Mouse (Mus musculus) erythroid progenitor cell, adult 5-6 weeks (primary cell): ENCODE measurements around the gene Fkbp3. TPM values are rescaled to one million over a fixed set of nuclear protein-coding genes. Genes with fewer than 3 reads are reported as not detected.
"Not testable (repeated sequence)": the region's sequence is repeated elsewhere in the genome, so short reads cannot be mapped to it uniquely, and the experiment has no call there.

Source experiments
- ATAC-seq: replicated peaks from 2 replicates; pipeline ENCODE4 v1.8.0; 2016; ENCODE audit warnings: moderate number of reproducible peaks, mild to moderate bottlenecking, moderate TSS enrichment, inconsistent platforms; ENCODE audit not compliant: poor library complexity, low FRiP score, severe bottlenecking
- total RNA-seq, 2 experiments: library from RNA; stranded (forward) in 1 of 2; stranded (reverse) in 1 of 2; fragments of 150-400 nt in 1 of 2; fragments of 186-747, 209-891 nt in 1 of 2; gene quantifications; 2 replicates each; pipeline versions ENCODE4 v1.2.3 to v1.2.4; 2015 to 2017; ENCODE audit warnings: low replicate concordance in 2 of 2

Gene Fkbp3
- total RNA-seq (2015; ENCODE audit: low replicate concordance) (50.1 and 115 TPM in 2 replicates), total RNA-seq (2017; ENCODE audit: low replicate concordance) (12.6 and 53.1 TPM in 2 replicates)

- peak; percentile 91 for ATAC-seq
Measured at GRCm38 (mm10) chr12:65073611-65074178, at the start of gene Fkbp3. TSS of gene Fkbp3 (minus strand) at chr12:65074007.

GRCm38 (mm10) chr12:65119451-65119850 lies 45.6 kb upstream of the Fkbp3 start:
- no peak for ATAC-seq

GRCm38 (mm10) chr12:65118968-65119367 lies 45.2 kb upstream of the Fkbp3 start:
- no peak for ATAC-seq

GRCm38 (mm10) chr12:65114978-65115377 lies 41.2 kb upstream of the Fkbp3 start:
- ATAC-seq, result not testable (repeated sequence)

- no peak for ATAC-seq
Measured at GRCm38 (mm10) chr12:65113925-65114324, 40.1 kb upstream of the Fkbp3 start.

GRCm38 (mm10) chr12:65112811-65113210 lies 39.0 kb upstream of the Fkbp3 start:
- ATAC-seq, result no peak

GRCm38 (mm10) chr12:65111503-65111902 lies 37.7 kb upstream of the Fkbp3 start:
- no peak for ATAC-seq

GRCm38 (mm10) chr12:65108746-65109145 lies 34.9 kb upstream of the Fkbp3 start:
- ATAC-seq, result no peak

- no peak for ATAC-seq
Measured at GRCm38 (mm10) chr12:65076906-65077305, 3.1 kb upstream of the Fkbp3 start.

- ATAC-seq, result peak; percentile 1; the same call in 1 of the 2 replicates
Measured at GRCm38 (mm10) chr12:65075733-65076310, 2.0 kb upstream of the Fkbp3 start.

- peak; percentile 79 for ATAC-seq
Measured at GRCm38 (mm10) chr12:65075085-65075732, 1.4 kb upstream of the Fkbp3 start, which contains the start of gene Fancm. TSS of gene Fancm (plus strand) at chr12:65075603.

- no peak for ATAC-seq
Measured at GRCm38 (mm10) chr12:65074651-65075050, 844 bp upstream of the Fkbp3 start.

GRCm38 (mm10) chr12:65072911-65073610 lies 746 bp downstream of the Fkbp3 start:
- no peak for ATAC-seq

GRCm38 (mm10) chr12:65068409-65068808 lies 5.4 kb downstream of the Fkbp3 start:
- no peak for ATAC-seq

- no peak for ATAC-seq
Measured at GRCm38 (mm10) chr12:65066234-65066633, 7.6 kb downstream of the Fkbp3 start.

- no peak for ATAC-seq
Measured at GRCm38 (mm10) chr12:65065241-65065640, 8.6 kb downstream of the Fkbp3 start.

- ATAC-seq, result no peak
Measured at GRCm38 (mm10) chr12:65061082-65061481, 12.7 kb downstream of the Fkbp3 start.

GRCm38 (mm10) chr12:65058203-65058602 lies 15.6 kb downstream of the Fkbp3 start:
- ATAC-seq, result no peak

GRCm38 (mm10) chr12:65048799-65049198 lies 25.0 kb downstream of the Fkbp3 start:
- no peak for ATAC-seq

GRCm38 (mm10) chr12:65037546-65037937 lies 36.3 kb downstream of the Fkbp3 start:
- ATAC-seq, result no peak
